Mouse (Mus musculus) bone marrow, adult 2 months (tissue): ENCODE results near the gene Prkn.

ENCODE experiments used
- CTCF ChIP-seq: fragments of 200-500 bp; IDR thresholded peaks from 2 replicates; pipeline ENCODE4 v1.5.1; 2011; ENCODE audit warnings: low read length, control low read depth; ENCODE audit not compliant: control insufficient read depth, insufficient read depth
- POLR2A ChIP-seq: fragments of 200-500 bp; IDR thresholded peaks from 2 replicates; pipeline ENCODE4 v1.6.1; 2011; ENCODE audit warnings: low read depth, mild to moderate bottlenecking, control low read depth, low read length, borderline replicate concordance; ENCODE audit not compliant: control insufficient read depth

DNA sequence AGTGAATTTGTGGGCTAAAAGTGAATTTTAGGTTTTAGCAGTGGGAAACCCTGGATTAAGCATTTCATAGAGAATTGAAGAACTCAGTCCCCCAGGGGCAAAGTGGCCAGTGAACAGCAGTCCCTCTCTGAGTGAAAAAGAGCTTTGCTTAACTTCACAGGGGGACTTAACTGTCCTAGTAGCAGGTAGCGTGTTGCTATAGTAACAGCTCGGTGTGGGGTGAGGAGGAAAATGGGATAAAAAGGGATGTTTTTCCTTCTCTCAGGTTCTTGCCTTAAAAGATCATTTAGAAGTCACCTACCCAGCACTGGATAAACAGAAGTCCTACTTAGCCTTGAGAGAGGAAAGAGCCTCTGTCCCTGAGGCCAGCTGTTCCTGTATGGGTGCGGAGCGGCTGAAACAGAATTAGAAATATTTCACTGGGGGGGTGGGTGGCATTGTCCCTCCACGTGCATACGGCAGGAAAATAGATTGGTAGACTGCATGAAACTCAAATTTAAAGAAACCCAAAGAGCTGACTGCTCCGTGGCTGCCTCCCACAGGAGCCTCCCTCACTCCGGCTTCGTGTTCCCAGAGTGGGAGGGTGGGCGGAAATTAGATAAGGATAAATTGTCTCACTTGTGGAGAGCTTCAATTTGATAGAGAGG is 1109.5 kb downstream of the Prkn start:
- TF ChIP-seq POLR2A (no peak), CTCF (no peak)
